Mouse (Mus musculus) kidney, embryonic 14.5 days (tissue): Measurements from ENCODE around the gene Gm21903. TPM values are rescaled to one million over a fixed set of nuclear protein-coding genes. Genes with fewer than 3 reads are reported as not detected.
"Not testable (repeated sequence)": the region's sequence is repeated elsewhere in the genome, so short reads cannot be mapped to it uniquely, and the experiment has no call there.

Experiments used
- ATAC-seq: fragments of 200-750 bp; cut with Nextera tagmentation; 2 replicates; pipeline ENCODE4 v1.8.0; 2017; ENCODE audit warnings: moderate number of reproducible peaks, mild to moderate bottlenecking, moderate TSS enrichment, moderate library complexity; ENCODE audit not compliant: low FRiP score, low TSS enrichment
- H3K27ac ChIP-seq: fragments of 300-500 bp; sonication (generic); 2 replicates; pipeline ENCODE4 v1.5.1; 2014; ENCODE audit warnings: low read depth, mild to moderate bottlenecking, low read length, moderate library complexity, mixed read lengths
- H3K27me3 ChIP-seq: fragments of 300-500 bp; sonication (generic); 2 replicates; pipeline ENCODE4 v1.6.1; 2014; ENCODE audit warnings: mild to moderate bottlenecking, low read length; ENCODE audit not compliant: control insufficient read depth, insufficient read depth
- H3K36me3 ChIP-seq: fragments of 300-500 bp; sonication (generic); 2 replicates; pipeline ENCODE4 v1.6.1; 2014; ENCODE audit warnings: low read length, mixed read lengths; ENCODE audit not compliant: control insufficient read depth, insufficient read depth
- H3K4me1 ChIP-seq: fragments of 300-500 bp; sonication (generic); 2 replicates; pipeline ENCODE4 v1.6.1; 2014; ENCODE audit warnings: low read length, mixed read lengths; ENCODE audit not compliant: control insufficient read depth, insufficient read depth
- H3K4me2 ChIP-seq: fragments of 300-500 bp; sonication (generic); replicated peaks from 2 replicates; pipeline ENCODE4 v1.6.1; 2014; ENCODE audit warnings: low read depth, mild to moderate bottlenecking, low read length
- H3K4me3 ChIP-seq: fragments of 300-500 bp; sonication (generic); 2 replicates; pipeline ENCODE4 v1.5.1; 2014; ENCODE audit warnings: mild to moderate bottlenecking, low read length
- H3K9ac ChIP-seq: fragments of 300-500 bp; sonication (generic); 2 replicates; pipeline ENCODE4 v1.6.1; 2014; ENCODE audit warnings: low read depth, mild to moderate bottlenecking, low read length, moderate library complexity
- H3K9me3 ChIP-seq: fragments of 300-500 bp; sonication (generic); 2 replicates; pipeline ENCODE4 v1.6.1; 2016; ENCODE audit warnings: low read length; ENCODE audit not compliant: control insufficient read depth
- WGBS: fragments of 180-500 bp; shearing (Covaris S2); extraction: QIAGEN DNeasy Blood & Tissue Kit; methylation state at CpG from one replicate; pipeline ENCODE4 v1.1.7; 2014; 5-methylcytosine and 5-hydroxymethylcytosine counted together
- polyA plus RNA-seq: library from polyadenylated mRNA; unstranded; fragments of >200 nt; fragmentation: Nextera tagmentation; extraction: Ambion mirVana; gene quantifications from 2 replicates; pipeline ENCODE4 v1.2.1, GENCODE M21; 2014

Gene Gm21903
- not detected in 2 replicates for polyA plus RNA-seq

DNA sequence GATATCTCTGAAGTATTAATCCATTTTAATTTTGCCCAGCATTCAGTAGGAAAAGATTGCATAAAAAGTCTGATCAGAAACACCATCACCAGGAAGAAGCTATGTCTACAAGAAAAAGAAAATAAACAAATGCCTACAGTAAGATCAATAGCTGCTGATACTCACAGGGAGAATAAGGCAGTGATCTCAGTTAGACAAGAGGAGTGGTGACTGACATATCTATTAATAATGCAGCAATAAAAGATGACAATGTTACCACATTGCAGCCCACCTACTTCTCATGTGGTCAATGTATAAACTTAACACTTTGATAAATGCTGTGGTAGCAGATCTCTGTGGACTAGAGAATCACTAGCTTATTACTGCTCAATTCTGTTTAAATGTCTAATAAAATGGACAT is at the start of gene Gm21903:
Gene Gm21903 (minus strand): TSS at position 101 of the 400 bp plus-strand sequence.
- Histone ChIP-seq H3K27me3 (no peaks in the 10 kb centered on the region), H3K4me2 (no peak within 1 kb of the TSS)
- no peak for ATAC-seq

DNA sequence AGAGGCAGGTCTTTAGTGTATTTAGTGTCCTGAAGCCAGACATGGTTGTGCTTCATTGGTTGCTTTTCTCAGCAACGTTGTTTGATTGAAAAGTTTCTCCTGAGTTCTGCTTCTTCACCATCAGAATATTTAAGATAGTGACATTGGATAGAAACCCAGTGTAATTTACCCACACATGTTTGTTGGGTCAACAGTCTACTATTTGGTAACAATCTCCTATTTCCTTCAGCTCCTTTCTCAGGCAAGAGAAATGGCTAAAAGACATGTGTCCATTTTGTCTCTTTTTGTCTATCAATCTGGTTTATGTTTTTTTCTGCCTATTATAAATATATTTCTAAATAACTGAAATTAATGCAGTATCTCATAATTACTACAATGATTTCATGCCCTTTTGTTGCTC is 33.8 kb upstream of the Gm21903 start, which contains the start of gene Esp23:
Gene Esp23 (minus strand): TSS at position 101 of the 400 bp plus-strand sequence.
- no peak within 1 kb of the TSS for H3K9ac ChIP-seq
- no peak within 1 kb of the TSS for H3K4me3 ChIP-seq
- no peak within 1 kb of the TSS for H3K27ac ChIP-seq
- H3K27me3 ChIP-seq: no peaks in the 10 kb centered on the region
- H3K4me1 ChIP-seq: no peaks in the 10 kb centered on the region
- WGBS: 58% methylated on average over 1 of the region's 1 CpGs
- no peaks in the 10 kb centered on the region for H3K36me3 ChIP-seq
- no peak for ATAC-seq
- H3K9me3 ChIP-seq: no peaks in the 10 kb centered on the region; the same call in 1 of the 2 replicates
- no peak within 1 kb of the TSS for H3K4me2 ChIP-seq

More for the DNA sequence above, at the start of gene Gm21903:
- Histone ChIP-seq H3K9me3 (peaks cover 3% of the 10 kb centered on the region; the same call in 1 of the 2 replicates), H3K27ac (no peak within 1 kb of the TSS), H3K36me3 (no peaks in the 10 kb centered on the region), H3K4me3 (no peak within 1 kb of the TSS), H3K4me1 (no peaks in the 10 kb centered on the region), H3K9ac (no peak within 1 kb of the TSS)

DNA sequence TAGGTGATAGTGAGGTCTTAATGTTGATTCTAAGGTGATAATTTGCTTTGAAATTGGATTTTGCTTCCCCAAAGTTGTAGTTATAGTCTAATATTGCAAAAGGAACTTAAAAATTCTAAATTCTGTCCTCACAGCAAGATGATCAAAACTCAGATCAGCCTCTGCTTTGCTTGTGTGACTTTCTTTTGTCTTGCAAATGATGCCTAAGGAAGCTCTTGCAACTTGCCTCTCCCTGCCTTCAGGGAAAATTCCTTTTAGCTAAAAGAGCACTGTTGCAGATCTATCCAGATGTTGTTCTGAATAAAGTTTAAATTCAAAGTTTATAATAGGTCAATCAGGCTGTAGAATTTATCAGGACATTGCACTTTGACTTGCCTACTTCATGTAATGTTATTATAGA is 20.5 kb upstream of the Gm21903 start:
- no peak overlapping the region for H3K4me3 ChIP-seq
- peaks cover 15% of the 10 kb centered on the region for H3K9me3 ChIP-seq
- H3K36me3 ChIP-seq: no peaks in the 10 kb centered on the region
- no peaks in the 10 kb centered on the region for H3K27me3 ChIP-seq
- no peak overlapping the region for H3K9ac ChIP-seq
- ATAC-seq: no peak
- H3K27ac ChIP-seq: no peak overlapping the region
- no peaks in the 10 kb centered on the region for H3K4me1 ChIP-seq
- no peak overlapping the region for H3K4me2 ChIP-seq

DNA sequence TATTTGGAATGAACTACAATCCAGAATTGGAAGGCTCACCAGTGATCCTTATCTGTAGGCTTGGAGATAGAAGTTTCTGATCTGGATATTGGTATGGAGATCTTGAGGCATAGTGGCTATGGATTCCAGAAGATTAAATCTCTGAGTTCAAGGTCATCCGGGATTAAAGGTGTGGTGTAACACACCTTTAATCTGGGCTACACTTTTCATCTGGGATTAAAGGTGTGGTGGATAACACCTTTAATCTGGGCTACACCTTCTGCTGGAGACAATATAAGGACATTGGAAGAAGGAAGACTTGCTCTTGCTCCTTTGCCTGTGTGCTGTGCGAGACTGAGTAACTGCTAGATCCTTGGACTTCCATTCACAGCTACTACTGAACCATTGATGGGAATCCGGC is 6.7 kb downstream of the Gm21903 start, which contains the start of gene Esp24:
Gene Esp24 (plus strand): TSS at position 301 of the 400 bp plus-strand sequence.
- H3K4me1 ChIP-seq, H3K9ac ChIP-seq, H3K27me3 ChIP-seq, H3K9me3 ChIP-seq, H3K4me3 ChIP-seq, H3K36me3 ChIP-seq, ATAC-seq, H3K27ac ChIP-seq, H3K4me2 ChIP-seq: not testable (repeated sequence)
- 87% methylated on average over 3 of the region's 3 CpGs for WGBS

DNA sequence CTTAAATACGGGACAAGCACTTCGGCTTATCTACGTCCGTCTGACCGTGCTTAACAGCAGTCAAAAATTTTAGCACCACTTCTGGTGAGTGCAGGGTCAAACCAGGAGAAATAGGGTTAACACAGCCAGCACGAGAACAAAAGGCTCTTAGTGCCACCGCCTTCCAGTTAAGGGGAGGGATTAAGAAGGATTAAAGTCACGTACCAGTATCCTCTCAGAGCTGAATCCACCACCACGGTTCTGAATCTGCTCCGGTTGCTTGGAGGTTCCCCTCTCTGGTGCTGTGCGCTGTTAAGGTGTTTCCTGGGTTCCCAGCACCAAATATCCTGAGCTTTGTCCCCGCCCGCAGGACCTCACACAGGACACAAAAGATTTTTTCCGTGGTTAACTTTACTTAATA is 26.0 kb downstream of the Gm21903 start:
- 74% methylated on average over 14 of the region's 14 CpGs for WGBS
- Histone ChIP-seq H3K4me2 (no peak overlapping the region), H3K9me3 (0 out of 2 replicates have a peak, but pooled peaks cover 2% of the 10 kb centered on the region), H3K27me3 (no peaks in the 10 kb centered on the region), H3K4me3 (no peak overlapping the region), H3K36me3 (no peaks in the 10 kb centered on the region), H3K9ac (no peak overlapping the region), H3K27ac (no peak overlapping the region), H3K4me1 (no peaks in the 10 kb centered on the region)
- no peak for ATAC-seq

DNA sequence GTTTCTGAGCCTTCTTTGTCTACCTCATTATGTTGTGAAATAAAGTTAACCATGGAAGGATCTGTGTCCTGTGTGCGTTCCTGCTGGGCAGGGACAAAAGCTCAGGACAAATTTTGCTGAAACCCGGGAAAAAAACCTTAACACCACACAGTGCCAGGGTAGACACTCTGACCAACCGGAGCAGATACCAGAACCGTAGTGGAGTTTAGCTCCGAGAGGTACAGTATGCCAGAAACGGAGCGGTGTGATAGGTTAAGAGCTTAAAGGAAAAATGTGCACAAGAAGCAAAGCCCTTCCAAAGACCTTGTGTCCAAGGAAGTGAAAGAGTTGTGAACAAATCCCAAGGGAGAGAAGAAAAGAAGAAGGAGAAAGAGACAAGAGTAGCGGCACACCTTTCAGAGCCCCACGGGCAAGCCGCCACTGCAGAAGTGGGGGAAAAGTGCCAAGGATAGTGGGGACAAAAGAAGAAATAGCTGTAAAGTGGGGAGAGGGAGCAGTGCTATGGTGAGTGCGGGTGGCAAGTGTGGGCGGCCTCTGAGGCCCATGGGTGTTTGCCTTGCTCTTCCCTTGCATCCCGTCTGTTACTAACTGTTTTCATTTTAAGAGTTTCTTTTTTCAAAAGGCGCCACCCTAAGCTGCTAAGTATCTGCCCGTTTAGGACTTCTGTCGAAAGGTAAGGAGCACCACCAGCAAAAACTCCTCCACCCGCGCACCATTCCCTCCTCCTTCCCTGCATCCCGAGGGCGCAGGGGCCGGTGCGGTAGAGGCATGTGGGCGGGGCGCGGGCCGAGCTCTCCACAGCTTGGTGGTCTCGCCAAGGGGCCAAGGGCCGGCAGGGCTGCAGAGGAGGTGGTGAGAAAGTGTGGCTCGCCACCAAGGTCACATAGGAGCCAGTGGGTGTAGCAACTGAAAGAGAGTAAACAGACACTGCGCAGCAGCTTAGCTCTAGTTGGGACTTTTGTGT is 32.2 kb downstream of the Gm21903 start:
- H3K9me3 ChIP-seq: no peaks in the 10 kb centered on the region
- H3K9ac ChIP-seq: no peak overlapping the region
- no peaks in the 10 kb centered on the region for H3K27me3 ChIP-seq
- H3K4me3 ChIP-seq: no peak overlapping the region
- H3K4me1 ChIP-seq: no peaks in the 10 kb centered on the region
- WGBS: 43% methylated on average over 30 of the region's 30 CpGs
- H3K4me2 ChIP-seq: no peak overlapping the region
- no peak for ATAC-seq
- H3K27ac ChIP-seq: no peak overlapping the region
- H3K36me3 ChIP-seq: no peaks in the 10 kb centered on the region

DNA sequence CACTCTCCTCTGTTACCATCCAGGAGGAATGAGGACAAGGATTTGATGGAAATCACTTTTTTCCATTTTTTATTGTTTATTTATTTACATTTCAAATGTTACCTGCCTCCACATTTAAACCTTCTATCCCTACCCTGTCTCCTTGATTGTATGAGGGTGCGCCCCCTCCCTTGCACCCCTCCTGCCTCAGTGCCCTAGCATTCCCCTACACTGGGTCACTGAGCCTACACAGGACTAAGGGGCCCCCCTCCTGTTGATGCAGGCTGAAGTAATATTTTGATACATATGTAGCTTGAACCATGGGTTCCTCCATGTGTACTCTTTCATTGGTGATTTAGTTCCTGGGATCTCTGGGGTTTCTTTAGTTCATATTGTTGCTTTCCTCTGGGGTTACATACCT is 33.3 kb downstream of the Gm21903 start:
- no peak for ATAC-seq
- H3K4me3 ChIP-seq: no peak overlapping the region
- 89% methylated on average over 1 of the region's 1 CpGs for WGBS
- H3K36me3 ChIP-seq: no peaks in the 10 kb centered on the region
- H3K9ac ChIP-seq: no peak overlapping the region
- H3K27me3 ChIP-seq: no peaks in the 10 kb centered on the region
- no peak overlapping the region for H3K4me2 ChIP-seq
- H3K4me1 ChIP-seq: no peaks in the 10 kb centered on the region
- H3K9me3 ChIP-seq: no peaks in the 10 kb centered on the region
- no peak overlapping the region for H3K27ac ChIP-seq
